Mouse (Mus musculus) CH12.LX (cell line): ENCODE results near the gene Zdhhc20.

Source experiments
- CHD2 ChIP-seq: IDR thresholded peaks from 2 replicates; pipeline ENCODE4 v1.6.1; 2011; ENCODE audit warnings: low read length, improper control_type of control experiment
- CTCF ChIP-seq, 2 experiments: IDR thresholded peaks in 1 of 2; conservative IDR thresholded peaks in 1 of 2; 2 replicates each; pipeline ENCODE4 v1.5.1; 2011 to 2012; ENCODE audit warnings: low read depth in 2 of 2, low read length in 2 of 2, improper control_type of control experiment in 1 of 2, inconsistent platforms in 1 of 2, mild to moderate bottlenecking in 1 of 2, moderate library complexity in 1 of 2
- JUN ChIP-seq: IDR thresholded peaks from 2 replicates; pipeline ENCODE4 v1.6.1; 2011; ENCODE audit warnings: low read depth, mild to moderate bottlenecking, low read length, improper control_type of control experiment, moderate library complexity; ENCODE audit not compliant: insufficient read depth
- MAFK ChIP-seq: IDR thresholded peaks from 2 replicates; pipeline ENCODE4 v1.6.1; 2011; ENCODE audit warnings: low read length, improper control_type of control experiment; ENCODE audit not compliant: insufficient replicate concordance
- MAX ChIP-seq: IDR thresholded peaks from 2 replicates; pipeline ENCODE4 v1.6.1; 2011; ENCODE audit warnings: low read length, improper control_type of control experiment
- MAZ ChIP-seq: IDR thresholded peaks from 2 replicates; pipeline ENCODE4 v1.6.1; 2012; ENCODE audit warnings: low read depth, mild to moderate bottlenecking, inconsistent platforms, low read length, improper control_type of control experiment, moderate library complexity
- MYC ChIP-seq: IDR thresholded peaks from 2 replicates; pipeline ENCODE4 v1.6.1; 2011; ENCODE audit warnings: low read depth, mild to moderate bottlenecking, improper control_type of control experiment, low read length
- POLR2A ChIP-seq: IDR thresholded peaks from 2 replicates; pipeline ENCODE4 v1.6.1; 2011; ENCODE audit warnings: low read depth, mild to moderate bottlenecking, improper control_type of control experiment, low read length
- TCF12 ChIP-seq: IDR thresholded peaks from 2 replicates; pipeline ENCODE4 v1.6.1; 2014; ENCODE audit warnings: low read depth, mild to moderate bottlenecking, inconsistent platforms, low read length, improper control_type of control experiment
- ZC3H11A ChIP-seq: IDR thresholded peaks from 2 replicates; pipeline ENCODE4 v1.6.1; 2012; ENCODE audit warnings: low read depth, mild to moderate bottlenecking, inconsistent platforms, low read length, improper control_type of control experiment
- ZMIZ1 ChIP-seq: IDR thresholded peaks from 2 replicates; pipeline ENCODE4 v1.6.1; 2012; ENCODE audit warnings: low read depth, mild to moderate bottlenecking, inconsistent platforms, low read length, improper control_type of control experiment

GRCm38 (mm10) chr14:57791171-57791570 is 98.9 kb downstream of the Zdhhc20 start:
- TF ChIP-seq TCF12 = no peak
- no peak for TF ChIP-seq ZC3H11A
- TF ChIP-seq CTCF (conservative IDR thresholded peaks at IDR 0.05 in 1 of 2, IDR thresholded peaks at IDR 0.05 in 1 of 2; ENCODE audit: low read depth in 2 of 2, low read length in 2 of 2) = no peak
- TF ChIP-seq CHD2 = no peak
- TF ChIP-seq MAX = no peak
- no peak for TF ChIP-seq JUN
- no peak for TF ChIP-seq ZMIZ1
- TF ChIP-seq MAZ = no peak
- no peak for TF ChIP-seq MYC
- TF ChIP-seq MAFK = no peak
- TF ChIP-seq POLR2A = no peak
